Mouse (Mus musculus) heart, postnatal 36 days (tissue): Measurements from ENCODE around the gene Scamp3. TPM values are rescaled to one million over a fixed set of nuclear protein-coding genes. Genes with fewer than 3 reads are reported as not detected.

ENCODE experiments used
- DNase-seq, 2 experiments: peaks; one replicate each; pipeline ENCODE4 v3.0.0; 2021 to 2022
- intact Hi-C: fragments of 180-260 bp; cut with DNase I; formaldehyde crosslinking; loops from one replicate; pipeline ENCODE4 v1.15.1; 2025
- microRNA-seq, 2 experiments: library from miRNA; unstranded; fragments of <30 nt; microRNA quantifications; one replicate each; pipeline ENCODE4 v1.2.0; 2021; ENCODE audit warnings: borderline number of aligned reads in 2 of 2
- total RNA-seq, 2 experiments: library from RNA; stranded (reverse); gene quantifications; 2 replicates each; pipeline ENCODE4 v1.2.3; 2021

Scamp3 gene
- total RNA-seq, 2 experiments from 2014 or later = 49.8 to 49.9 TPM

- DNase-seq = no peak
- intact Hi-C loops = no loop called here
Observed at GRCm38 (mm10) chr3:89221167-89221566, 43.9 kb downstream of the Scamp3 start.

- intact Hi-C loops = no loop called here
- no peak for DNase-seq
Observed at GRCm38 (mm10) chr3:89224796-89225195, 47.5 kb downstream of the Scamp3 start.

- intact Hi-C loops = no loop called here
Observed at GRCm38 (mm10) chr3:89225321-89225815, 48.1 kb downstream of the Scamp3 start.

DNA sequence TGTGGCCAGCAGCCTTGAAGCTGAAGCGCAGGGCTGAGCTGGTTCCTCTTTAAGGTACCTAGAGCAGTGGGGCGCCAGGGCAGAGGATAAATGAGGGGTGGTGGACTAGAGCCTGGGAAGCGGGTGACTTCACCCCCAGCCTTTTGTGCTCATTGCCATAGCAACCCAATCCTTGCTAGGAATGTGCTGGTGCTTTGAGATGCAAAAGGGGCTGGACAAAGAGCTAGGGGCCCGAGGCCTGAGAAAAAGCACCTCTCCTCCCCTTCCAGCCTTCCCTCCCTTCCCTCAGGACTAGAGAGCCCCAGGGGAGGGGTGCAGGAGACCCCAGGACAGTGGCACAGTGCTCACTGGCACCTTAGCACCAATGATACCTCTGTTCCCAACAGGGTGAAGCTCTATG lies 48.6 kb downstream of the Scamp3 start:
- no peak for DNase-seq
- intact Hi-C loops = no loop called here

More at GRCm38 (mm10) chr3:89225321-89225815, 48.1 kb downstream of the Scamp3 start:
- no peak for DNase-seq

DNA sequence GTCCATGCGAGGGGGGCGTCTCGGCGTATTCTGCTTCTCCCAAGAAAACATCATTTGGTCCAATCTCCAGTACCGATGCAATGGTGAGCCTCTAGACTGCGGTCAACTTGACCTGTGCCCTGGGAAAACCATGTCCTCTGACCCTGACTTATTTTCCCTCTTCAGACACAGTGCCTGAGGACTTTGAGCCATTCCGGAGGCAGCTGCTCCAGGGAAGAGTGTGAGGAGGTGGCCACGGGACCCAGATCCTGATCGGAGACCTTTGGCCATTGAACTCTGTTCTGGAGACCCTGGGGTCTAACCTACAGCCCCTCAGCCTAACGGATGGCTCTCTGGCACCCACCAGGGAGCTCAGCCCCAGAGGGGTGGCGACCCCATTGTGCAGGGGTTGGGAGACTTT lies 49.1 kb downstream of the Scamp3 start:
- DNase-seq = no peak
- intact Hi-C loops = no loop called here

DNA sequence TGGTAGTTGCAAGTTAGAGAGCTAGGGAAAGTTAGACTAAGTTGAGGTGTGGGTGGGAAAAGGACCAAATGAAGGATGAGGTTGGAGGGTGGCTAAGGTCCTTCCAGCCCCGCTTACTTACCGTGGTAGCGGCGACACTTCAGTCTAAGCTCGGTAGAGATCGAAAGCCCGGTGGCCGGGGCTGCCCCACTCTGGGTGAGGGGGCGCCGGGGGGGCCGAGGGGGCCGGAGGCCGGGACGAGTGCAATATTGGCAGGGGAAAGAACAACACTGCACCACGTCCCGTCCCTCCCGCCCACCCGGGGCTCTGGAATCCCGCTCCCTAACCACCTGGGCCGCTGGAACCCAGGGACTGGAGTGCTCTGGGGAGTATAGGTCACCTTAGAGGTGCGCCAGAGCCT lies 49.6 kb downstream of the Scamp3 start, which contains the start of gene Mtx1:
Mtx1 (minus strand) TSS at position 189 of the 400 bp plus-strand sequence.
- DNase-seq = no peak
- intact Hi-C loops = no loop called here

GRCm38 (mm10) chr3:89227307-89228179 lies 50.3 kb downstream of the Scamp3 start:
- DNase-seq = peak; percentile 75 to 77
- intact Hi-C loops = no loop called here

DNA sequence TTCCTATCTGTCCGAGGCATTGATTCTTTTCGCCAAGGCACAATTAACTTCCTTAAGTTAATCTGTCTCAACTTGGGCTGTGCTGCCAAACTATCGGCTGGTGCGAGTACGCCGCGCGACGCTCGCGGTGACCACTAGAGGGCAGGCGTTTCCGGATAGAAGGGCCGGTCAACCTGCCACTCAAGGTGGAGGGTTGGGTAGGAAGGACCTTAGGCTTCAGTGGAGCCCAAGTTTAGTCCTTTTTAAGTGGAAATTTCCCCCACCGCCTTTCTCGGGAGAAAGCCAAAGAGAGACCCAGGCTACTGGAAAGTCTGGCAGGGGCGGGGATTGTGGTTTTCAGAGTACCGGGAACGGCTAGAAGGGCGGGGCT lies 50.9 kb downstream of the Scamp3 start:
- DNase-seq = peak; percentile 91 to 92

DNA sequence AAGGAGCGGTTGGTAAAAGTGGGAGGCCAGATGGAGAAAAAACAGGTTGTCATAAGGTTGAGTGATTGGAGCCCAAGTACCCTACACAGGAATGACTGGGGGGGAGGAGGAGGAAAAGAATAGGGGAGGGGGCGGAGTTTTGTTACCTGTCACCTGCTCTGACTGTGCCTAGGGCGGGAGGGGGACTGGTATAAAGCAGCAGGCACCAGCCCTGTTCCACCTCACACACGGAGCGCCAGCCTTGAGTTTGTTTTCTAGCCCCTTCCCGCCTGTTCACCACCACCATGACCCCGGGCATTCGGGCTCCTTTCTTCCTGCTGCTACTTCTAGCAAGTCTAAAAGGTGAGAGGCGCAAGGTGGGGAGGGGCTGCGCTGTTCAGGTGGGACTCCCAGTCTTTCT lies 51.6 kb downstream of the Scamp3 start, which contains the start of gene Muc1:
Muc1 (plus strand) TSS at position 222 of the 400 bp plus-strand sequence.
- intact Hi-C loops = no loop called here
- DNase-seq = no peak

More for the DNA sequence above, 50.9 kb downstream of the Scamp3 start:
- intact Hi-C loops = no loop called here

DNA sequence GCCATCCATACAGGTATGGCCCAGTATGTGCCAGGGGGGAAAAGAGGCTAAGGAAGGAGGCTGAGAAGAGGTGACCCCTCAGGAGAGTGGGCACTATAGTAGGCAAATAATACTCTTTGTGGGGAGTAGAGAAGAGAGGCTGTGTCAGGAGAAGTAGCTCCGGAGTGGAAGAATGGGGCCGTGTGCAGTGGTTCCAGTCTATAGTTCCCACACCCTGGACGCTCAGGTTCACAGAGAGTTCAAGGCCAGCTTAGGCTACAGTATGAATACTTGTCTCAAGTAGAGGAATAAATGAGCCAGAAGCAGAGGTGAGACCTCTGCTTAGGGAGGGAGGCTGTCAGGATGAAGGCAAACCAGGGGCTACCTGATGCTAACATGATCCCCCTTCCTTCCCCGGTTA lies 52.0 kb downstream of the Scamp3 start:
- no peak for DNase-seq
- intact Hi-C loops = no loop called here

- DNase-seq = no peak
- intact Hi-C loops = no loop called here
Observed at GRCm38 (mm10) chr3:89230561-89230960, 53.3 kb downstream of the Scamp3 start.

DNA sequence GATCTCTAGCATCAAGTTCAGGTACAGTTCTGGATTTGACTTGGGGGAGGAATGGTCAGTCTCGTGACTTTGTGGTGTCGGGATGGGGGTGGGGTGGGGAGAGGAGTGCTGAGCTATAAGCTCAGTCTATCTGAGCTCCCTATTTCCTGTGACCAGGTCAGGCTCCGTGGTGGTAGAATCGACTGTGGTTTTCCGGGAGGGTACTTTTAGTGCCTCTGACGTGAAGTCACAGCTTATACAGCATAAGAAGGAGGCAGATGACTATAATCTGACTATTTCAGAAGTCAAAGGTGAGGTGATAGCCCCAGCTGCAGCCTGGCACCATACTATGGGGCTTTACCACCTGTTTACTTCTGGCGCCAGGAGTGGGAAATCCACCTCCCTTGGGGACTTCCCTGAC lies 54.1 kb downstream of the Scamp3 start:
- intact Hi-C loops = no loop called here
- no peak for DNase-seq

DNA sequence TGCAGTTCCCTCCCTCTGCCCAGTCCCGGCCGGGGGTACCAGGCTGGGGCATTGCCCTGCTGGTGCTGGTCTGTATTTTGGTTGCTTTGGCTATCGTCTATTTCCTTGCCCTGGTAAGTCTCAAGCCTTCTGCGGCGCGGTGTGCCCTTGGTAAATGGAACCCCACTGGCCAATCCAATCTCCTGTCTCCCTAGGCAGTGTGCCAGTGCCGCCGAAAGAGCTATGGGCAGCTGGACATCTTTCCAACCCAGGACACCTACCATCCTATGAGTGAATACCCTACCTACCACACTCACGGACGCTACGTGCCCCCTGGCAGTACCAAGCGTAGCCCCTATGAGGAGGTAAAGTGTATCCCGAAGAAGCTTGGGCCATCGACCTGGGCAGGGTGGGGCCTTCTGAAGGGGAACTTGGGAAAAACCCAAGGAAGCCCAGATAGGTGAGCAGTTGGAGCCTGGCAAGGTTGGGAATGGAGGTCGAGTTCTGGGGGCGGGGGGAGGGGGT lies 54.6 kb downstream of the Scamp3 start:
- no peak for DNase-seq
- intact Hi-C loops = no loop called here

Small RNAs within 50 kb of the gene (microRNA-seq; reads per million reads assigned to microRNA genes)
- gene Mir92b = 8.7 to 42.4 reads per million in 2 experiments

Other genes with a start within 250 kb of the Scamp3 start
- 10 to 100 TPM; 37.7 to 39.9 TPM for gene Ash1l, start 226.9 kb upstream of the Scamp3 start, total RNA-seq
- gene Dap3, start 226.3 kb upstream of the Scamp3 start, total RNA-seq = 100 to 1,000 TPM; 128 to 152 TPM
- 10 to 100 TPM; 24.4 to 25.1 TPM for gene Rusc1, start 84.2 kb upstream of the Scamp3 start, total RNA-seq
- gene Gm43738, start 76.4 kb upstream of the Scamp3 start, total RNA-seq = not detected
- 10 to 100 TPM; 20.0 to 20.7 TPM for gene Fdps, start 75.5 kb upstream of the Scamp3 start, total RNA-seq
- not detected for gene Pklr, start 41.3 kb upstream of the Scamp3 start, total RNA-seq
- gene Hcn3, start 17.3 kb upstream of the Scamp3 start, total RNA-seq = under 1 TPM; 0.17 to 0.38 TPM
- gene Clk2, start 12.7 kb upstream of the Scamp3 start, total RNA-seq = 10 to 100 TPM; 15.8 to 19.9 TPM
- 1 to 10 TPM; 4.6 to 5.5 TPM for gene Fam189b, start 5.7 kb downstream of the Scamp3 start, total RNA-seq
- gene Gba, start 25.5 kb downstream of the Scamp3 start, total RNA-seq = 10 to 100 TPM; 21.3 to 21.8 TPM
- 1 to 10 TPM; 6.8 to 9.4 TPM for gene Thbs3, start 37.7 kb downstream of the Scamp3 start, total RNA-seq
- gene Mtx1, start 49.6 kb downstream of the Scamp3 start, total RNA-seq = 10 to 100 TPM; 58.0 to 60.0 TPM
- under 1 TPM; 0.14 to 0.46 TPM for gene Muc1, start 51.6 kb downstream of the Scamp3 start, total RNA-seq
- gene Krtcap2, start 68.5 kb downstream of the Scamp3 start, total RNA-seq = 10 to 100 TPM; 82.3 to 87.0 TPM
- gene Trim46, start 68.8 kb downstream of the Scamp3 start, total RNA-seq = under 1 TPM; 0.42 to 0.62 TPM
- gene Dpm3, start 81.9 kb downstream of the Scamp3 start, total RNA-seq = 10 to 100 TPM; 50.0 to 52.3 TPM
- 10 to 100 TPM; 20.5 to 23.0 TPM for gene Slc50a1, start 93.1 kb downstream of the Scamp3 start, total RNA-seq
- 10 to 100 TPM; 28.3 to 42.6 TPM for gene Efna1, start 103.7 kb downstream of the Scamp3 start, total RNA-seq
- gene Efna3, start 145.5 kb downstream of the Scamp3 start, total RNA-seq = not detected
- gene Efna4, start 160.6 kb downstream of the Scamp3 start, total RNA-seq = under 1 TPM; 0.19 to 0.22 TPM
- 10 to 100 TPM; 56.5 to 62.6 TPM for gene Adam15, start 172.5 kb downstream of the Scamp3 start, total RNA-seq
- not detected for gene Dcst2, start 184.5 kb downstream of the Scamp3 start, total RNA-seq
- gene Dcst1, start 187.8 kb downstream of the Scamp3 start, total RNA-seq = not detected
- 10 to 100 TPM; 20.8 to 23.5 TPM for gene Zbtb7b, start 217.3 kb downstream of the Scamp3 start, total RNA-seq
- gene Lenep, start 225.3 kb downstream of the Scamp3 start, total RNA-seq = under 1 TPM; 0.24 to 0.72 TPM
- 10 to 100 TPM; 44.0 to 55.1 TPM for gene Flad1, start 234.4 kb downstream of the Scamp3 start, total RNA-seq
- gene Cks1b, start 240.9 kb downstream of the Scamp3 start, total RNA-seq = 1 to 10 TPM; 5.1 to 5.4 TPM
- gene Shc1, start 241.0 kb downstream of the Scamp3 start, total RNA-seq = 10 to 100 TPM; 34.1 to 36.6 TPM